Mouse (Mus musculus): ENCODE measurements around the gene Dnajb12. TPM values are rescaled to one million over a fixed set of nuclear protein-coding genes. Genes with fewer than 3 reads are reported as not detected.

Gene Dnajb12
- total and polyA plus RNA-seq, 2 experiments from 2014 or later, result 23.5 to 41.1 TPM

- Histone ChIP-seq H3K9me3 (ENCODE audit: low read length) (no peaks in the 10 kb centered on the region), H3K27me3 (ENCODE audit: insufficient read depth, low read length) (no peaks in the 10 kb centered on the region), H3K27ac (ENCODE audit: low read depth, low read length) (peak overlapping the region; percentile 29; the same call in 1 of the 2 replicates), H3K4me2 (ENCODE audit: low read depth) (peak overlapping the region; percentile 94), H3K4me3 (ENCODE audit: low read depth, low read length) (no peak overlapping the region), H3K36me3 (ENCODE audit: insufficient read depth) (peaks cover 3% of the 10 kb centered on the region; the same call in 1 of the 2 replicates), H3K9ac (no peak overlapping the region), H3K4me1 (ENCODE audit: insufficient read depth) (peaks cover 24% of the 10 kb centered on the region)
- DNase-seq, result no peak
- 53% methylated on average over 6 of the region's 6 CpGs for WGBS
- no peak for ATAC-seq
- no peak for TF ChIP-seq CTCF (IDR thresholded peaks at IDR 0.05; ENCODE audit: low read depth)
Observed at GRCm38 (mm10) chr10:59948363-59949254, 69.3 kb downstream of the Dnajb12 start.

Other genes starting within 250 kb of the Dnajb12 start
- 69.6 and 69.7 TPM in 2 replicates for gene Micu1, start 177.1 kb upstream of the Dnajb12 start, total RNA-seq (2014; rRNA removed)
- 61.6 and 72.0 TPM in 2 replicates for gene Micu1, start 177.1 kb upstream of the Dnajb12 start, polyA plus RNA-seq (2015; fragmentation: Nextera tagmentation; extraction: Ambion mirVana)
- 40.0 and 40.7 TPM in 2 replicates for gene Ddit4, start 72.3 kb downstream of the Dnajb12 start, total RNA-seq (2014; rRNA removed)
- 52.9 and 57.8 TPM in 2 replicates for gene Ddit4, start 72.3 kb downstream of the Dnajb12 start, polyA plus RNA-seq (2015; fragmentation: Nextera tagmentation; extraction: Ambion mirVana)
- 20.0 and 24.3 TPM in 2 replicates for gene Ascc1, start 123.2 kb downstream of the Dnajb12 start, total RNA-seq (2014; rRNA removed)
- 43.8 and 50.5 TPM in 2 replicates for gene Ascc1, start 123.2 kb downstream of the Dnajb12 start, polyA plus RNA-seq (2015; fragmentation: Nextera tagmentation; extraction: Ambion mirVana)
- gene Anapc16, start 123.6 kb downstream of the Dnajb12 start, total RNA-seq (2014; rRNA removed), result 98.6 and 115 TPM in 2 replicates
- 109 and 117 TPM in 2 replicates for gene Anapc16, start 123.6 kb downstream of the Dnajb12 start, polyA plus RNA-seq (2015; fragmentation: Nextera tagmentation; extraction: Ambion mirVana)
- 156 and 215 TPM in 2 replicates for gene Spock2, start 226.7 kb downstream of the Dnajb12 start, total RNA-seq (2014; rRNA removed)
- gene Spock2, start 226.7 kb downstream of the Dnajb12 start, polyA plus RNA-seq (2015; fragmentation: Nextera tagmentation; extraction: Ambion mirVana), result 50.7 and 84.8 TPM in 2 replicates